Mouse (Mus musculus) brown adipose tissue, adult 24 weeks (tissue): ENCODE measurements at regions not wholly inside any gene's neighbourhood (a gene's known extent, or its start where the extent isn't known, plus 50 kb on each side); places are given as distances from the start of the nearest gene placed in this dataset.

Source experiments
- H3K27ac ChIP-seq: fragments of 200-500 bp; replicated peaks from 2 replicates; pipeline ENCODE4 v1.5.1; 2012; ENCODE audit warnings: low read depth, mild to moderate bottlenecking, low read length
- H3K4me1 ChIP-seq: fragments of 200-500 bp; 2 replicates; pipeline ENCODE4 v1.6.1; 2012; ENCODE audit warnings: low read length, mixed read lengths; ENCODE audit not compliant: control insufficient read depth, insufficient read depth, insufficient read length
- H3K4me3 ChIP-seq: fragments of 200-500 bp; 2 replicates; pipeline ENCODE4 v1.5.1; 2012; ENCODE audit warnings: low read depth, mild to moderate bottlenecking, low read length, moderate library complexity; ENCODE audit not compliant: insufficient read depth

DNA sequence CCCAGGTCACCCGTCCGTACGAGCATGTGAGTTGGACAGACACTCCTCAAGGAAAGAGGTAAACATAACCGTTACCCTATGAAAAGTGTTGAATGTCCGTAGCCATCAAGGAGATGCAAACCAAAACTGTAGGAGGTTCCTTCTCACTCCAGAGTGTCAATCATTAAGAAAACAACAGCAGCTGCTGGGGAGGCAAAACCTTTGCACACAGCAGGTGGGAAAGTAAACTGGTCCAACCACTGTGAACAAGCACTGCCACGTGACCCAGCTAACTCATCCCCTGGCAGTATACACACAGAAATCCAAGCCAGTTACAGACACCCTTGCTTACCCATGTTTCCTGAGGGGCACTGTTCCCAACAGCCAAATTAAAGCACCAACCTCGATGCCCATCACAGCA lies 54.7 kb upstream of the Irx5 start:
- H3K4me1 ChIP-seq = no peaks in the 10 kb centered on the region
- H3K27ac ChIP-seq = no peak overlapping the region
- no peak overlapping the region for H3K4me3 ChIP-seq

DNA sequence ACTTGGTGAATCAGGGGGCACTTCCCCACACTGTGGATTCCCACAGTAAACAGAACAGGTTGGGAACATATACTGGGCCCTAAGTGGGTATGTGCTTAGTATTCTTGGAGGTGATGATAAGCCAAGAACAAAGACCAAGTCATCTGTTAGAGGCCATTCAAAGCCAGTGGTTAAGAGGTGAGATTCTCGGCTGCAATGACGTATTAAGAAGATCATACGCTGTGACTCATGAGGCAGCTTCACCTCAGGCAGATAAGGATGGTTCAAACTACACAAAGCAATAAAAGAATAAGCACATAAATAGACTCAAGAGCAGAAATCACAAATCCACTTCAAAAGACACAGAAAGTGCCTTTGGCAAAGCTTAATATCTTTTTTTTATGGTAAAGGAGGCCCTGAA lies 56.4 kb upstream of the Irx5 start:
- no peak overlapping the region for H3K27ac ChIP-seq
- no peaks in the 10 kb centered on the region for H3K4me1 ChIP-seq
- H3K4me3 ChIP-seq = no peak overlapping the region

DNA sequence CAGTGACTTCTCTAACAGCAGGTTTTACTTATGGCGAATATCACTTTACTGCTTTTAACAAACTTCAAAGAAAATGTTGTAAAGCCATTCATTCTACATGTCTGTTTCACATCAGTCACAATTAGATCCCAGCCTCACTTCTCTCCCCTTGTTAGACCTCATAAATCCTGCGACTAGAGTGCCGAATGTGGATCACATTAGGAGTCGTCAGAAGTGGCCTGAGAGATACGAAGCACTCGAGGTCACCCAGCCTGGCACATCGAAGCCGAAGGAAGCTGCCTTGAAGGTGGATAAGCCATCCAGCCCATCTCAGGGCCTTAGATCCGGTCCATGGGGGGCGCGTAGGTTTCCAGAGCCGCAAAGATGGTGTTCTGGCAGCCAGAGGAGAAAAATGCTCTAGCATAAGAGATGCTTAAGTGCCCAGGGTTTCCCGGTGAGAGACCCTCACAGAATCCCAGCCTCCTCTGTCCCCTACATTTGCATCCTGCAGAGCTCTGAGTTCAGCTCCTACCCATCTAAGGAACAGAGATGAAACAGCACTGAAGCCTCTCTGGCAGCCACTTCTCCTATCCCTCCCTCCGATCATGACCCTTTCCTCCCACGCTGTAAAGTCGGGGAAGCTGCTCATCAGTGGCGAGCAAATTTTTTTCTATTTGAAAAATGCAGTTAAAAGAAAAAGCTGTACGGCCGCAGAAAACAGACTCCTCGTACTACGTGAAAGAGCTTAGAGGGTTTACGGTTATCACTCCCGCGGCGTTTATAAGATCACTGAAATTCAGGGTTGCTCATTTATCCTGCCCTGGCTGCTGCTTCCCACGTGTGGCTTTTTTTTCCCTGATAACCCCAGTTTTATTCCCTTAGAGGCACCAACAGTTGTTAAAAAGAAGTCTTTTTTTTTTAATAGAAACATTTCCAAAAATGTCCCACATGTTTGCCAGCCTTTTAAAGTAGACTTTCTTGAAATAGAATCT lies 70.3 kb upstream of the Irx5 start:
- Histone ChIP-seq H3K27ac (no peak overlapping the region), H3K4me3 (no peak overlapping the region), H3K4me1 (no peaks in the 10 kb centered on the region)

DNA sequence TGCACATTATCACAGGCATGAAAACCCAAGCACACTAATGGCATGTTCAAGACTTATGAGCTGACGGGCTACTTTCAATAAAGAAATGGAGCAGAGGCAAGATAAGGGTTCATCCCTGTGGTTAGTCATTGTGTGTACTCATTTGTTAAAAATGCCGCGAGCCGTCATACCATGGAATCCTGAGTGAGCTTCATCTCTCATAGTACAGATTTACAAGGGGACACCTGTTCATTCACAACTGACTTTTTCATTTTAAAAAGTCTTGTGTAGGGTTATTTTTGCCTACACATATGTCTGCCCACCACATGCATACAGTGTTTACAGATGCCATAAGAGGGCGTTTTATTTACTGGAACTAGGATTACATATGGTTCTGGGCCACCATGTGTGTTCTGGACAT lies 81.7 kb upstream of the Irx5 start:
- Histone ChIP-seq H3K4me1 (no peaks in the 10 kb centered on the region), H3K27ac (no peak overlapping the region), H3K4me3 (no peak overlapping the region)

DNA sequence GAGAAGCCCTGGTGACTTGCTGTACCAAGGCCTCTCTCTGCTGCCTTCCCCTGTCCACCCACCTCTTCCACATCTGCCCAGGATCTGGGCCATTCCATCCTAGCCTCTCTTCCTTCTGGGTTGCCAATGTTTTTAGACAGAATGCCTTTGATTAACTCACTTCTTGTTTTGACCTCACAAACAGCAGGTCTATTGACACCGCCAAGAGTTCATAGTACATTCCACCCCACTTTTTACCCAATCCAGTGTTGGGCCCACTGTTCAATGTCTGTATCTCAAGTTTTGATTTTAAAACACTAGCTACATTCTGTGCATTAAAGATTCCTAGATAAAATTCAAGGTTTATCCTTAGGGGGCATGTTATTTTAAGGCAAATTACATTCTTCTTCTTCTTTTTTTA lies 84.7 kb upstream of the Irx5 start:
- Histone ChIP-seq H3K4me3 (no peak overlapping the region), H3K4me1 (no peaks in the 10 kb centered on the region), H3K27ac (no peak overlapping the region)

DNA sequence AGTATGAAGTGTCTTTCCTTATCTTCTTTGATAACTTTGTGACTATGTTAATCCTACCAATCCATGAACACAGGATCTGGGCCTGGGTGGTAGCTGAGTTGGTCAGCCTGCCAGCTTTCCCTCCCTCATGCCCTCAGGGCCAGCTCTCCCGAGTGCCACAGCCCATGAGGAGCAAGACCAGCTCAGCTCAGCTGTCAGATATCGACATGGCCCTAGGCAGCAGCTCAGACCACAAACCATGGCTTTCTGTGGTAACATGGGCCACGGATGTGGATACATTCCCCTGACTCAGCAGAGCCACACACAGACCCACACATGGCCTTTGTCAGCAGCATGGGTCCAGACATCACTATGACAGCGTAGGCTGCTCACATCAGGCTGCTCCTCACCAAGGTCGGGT lies 85.4 kb upstream of the Irx5 start:
- Histone ChIP-seq H3K4me3 (no peak overlapping the region), H3K4me1 (no peaks in the 10 kb centered on the region), H3K27ac (no peak overlapping the region)

DNA sequence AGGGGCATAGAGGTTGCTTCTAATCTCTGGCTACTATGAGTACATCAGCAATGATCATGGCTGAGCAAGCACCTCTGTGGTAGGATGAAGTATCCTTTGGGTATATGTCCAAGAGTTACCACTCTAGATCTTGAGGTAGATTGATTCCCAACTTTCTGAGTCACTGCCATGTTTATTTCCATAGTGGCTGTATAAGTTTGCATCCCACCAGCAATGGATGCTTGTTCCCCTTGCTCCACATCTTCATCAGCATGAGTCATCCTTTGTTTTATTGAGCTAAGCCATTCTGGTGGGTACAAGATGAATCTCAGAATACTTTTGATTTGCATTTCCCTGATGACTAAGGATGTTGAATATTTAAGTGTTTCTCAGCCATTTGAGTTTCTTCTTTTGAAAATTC lies 86.8 kb upstream of the Irx5 start:
- no peak overlapping the region for H3K4me3 ChIP-seq
- H3K4me1 ChIP-seq = no peaks in the 10 kb centered on the region

DNA sequence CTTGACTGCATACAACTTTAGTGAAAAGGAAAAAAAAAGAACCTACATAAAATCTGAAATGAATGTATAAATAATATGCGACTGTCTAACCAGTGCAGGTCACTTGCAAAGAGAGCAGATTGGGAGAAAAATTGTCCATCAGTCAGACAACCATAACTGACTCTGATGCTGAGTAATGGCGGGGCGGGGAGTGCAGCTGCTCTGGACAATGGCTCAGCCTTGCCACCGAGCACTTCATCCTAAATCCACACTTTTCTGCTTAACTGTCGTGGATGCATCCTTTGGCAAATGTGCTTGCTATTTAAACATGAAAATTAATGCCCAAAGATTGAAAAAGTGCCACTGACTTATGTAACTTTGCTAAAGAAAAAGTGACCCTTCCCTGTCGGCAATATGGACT lies 90.0 kb upstream of the Irx5 start:
- H3K4me1 ChIP-seq = no peaks in the 10 kb centered on the region
- H3K27ac ChIP-seq = no peak overlapping the region
- H3K4me3 ChIP-seq = no peak overlapping the region

More for the DNA sequence above, 86.8 kb upstream of the Irx5 start:
- no peak overlapping the region for H3K27ac ChIP-seq

DNA sequence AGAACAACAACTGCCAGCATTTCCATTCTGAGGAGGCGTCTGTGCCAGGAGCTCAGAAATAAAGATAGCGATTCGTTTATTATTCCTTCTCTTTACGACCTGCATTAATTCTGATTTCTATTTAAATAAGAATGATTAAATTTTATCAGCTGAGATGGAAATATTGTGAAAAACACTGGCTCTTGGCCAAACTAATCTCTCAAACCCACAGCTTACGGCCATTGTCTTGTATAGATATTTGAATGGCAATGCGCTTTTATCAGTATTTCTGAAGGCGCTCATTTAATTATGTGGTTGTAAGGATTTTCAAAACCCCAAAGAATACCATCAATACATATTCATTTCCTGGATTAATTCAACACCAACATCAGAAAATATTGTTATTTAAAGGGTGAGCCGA lies 97.4 kb upstream of the Irx5 start:
- no peaks in the 10 kb centered on the region for H3K4me1 ChIP-seq
- no peak overlapping the region for H3K27ac ChIP-seq
- no peak overlapping the region for H3K4me3 ChIP-seq

DNA sequence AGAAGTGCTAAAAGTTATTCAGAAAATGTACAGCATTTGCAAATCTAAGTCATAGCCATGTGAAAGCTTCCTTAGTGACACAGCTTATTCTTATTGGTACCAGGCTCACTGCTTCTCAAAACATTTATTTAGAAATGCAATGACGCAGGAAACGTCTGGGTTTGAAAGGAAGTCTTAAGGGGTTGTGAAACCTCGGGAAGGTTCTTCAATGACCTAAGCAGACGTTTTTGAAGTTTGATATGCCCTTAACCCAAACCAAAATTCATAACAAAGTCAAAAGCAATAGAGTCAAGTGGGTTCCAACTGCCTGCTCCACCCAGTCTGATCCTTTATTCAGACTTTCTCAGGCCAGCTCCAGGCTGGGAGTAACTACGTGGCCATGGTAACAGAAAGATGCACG lies 99.2 kb upstream of the Irx5 start:
- no peak overlapping the region for H3K4me3 ChIP-seq

DNA sequence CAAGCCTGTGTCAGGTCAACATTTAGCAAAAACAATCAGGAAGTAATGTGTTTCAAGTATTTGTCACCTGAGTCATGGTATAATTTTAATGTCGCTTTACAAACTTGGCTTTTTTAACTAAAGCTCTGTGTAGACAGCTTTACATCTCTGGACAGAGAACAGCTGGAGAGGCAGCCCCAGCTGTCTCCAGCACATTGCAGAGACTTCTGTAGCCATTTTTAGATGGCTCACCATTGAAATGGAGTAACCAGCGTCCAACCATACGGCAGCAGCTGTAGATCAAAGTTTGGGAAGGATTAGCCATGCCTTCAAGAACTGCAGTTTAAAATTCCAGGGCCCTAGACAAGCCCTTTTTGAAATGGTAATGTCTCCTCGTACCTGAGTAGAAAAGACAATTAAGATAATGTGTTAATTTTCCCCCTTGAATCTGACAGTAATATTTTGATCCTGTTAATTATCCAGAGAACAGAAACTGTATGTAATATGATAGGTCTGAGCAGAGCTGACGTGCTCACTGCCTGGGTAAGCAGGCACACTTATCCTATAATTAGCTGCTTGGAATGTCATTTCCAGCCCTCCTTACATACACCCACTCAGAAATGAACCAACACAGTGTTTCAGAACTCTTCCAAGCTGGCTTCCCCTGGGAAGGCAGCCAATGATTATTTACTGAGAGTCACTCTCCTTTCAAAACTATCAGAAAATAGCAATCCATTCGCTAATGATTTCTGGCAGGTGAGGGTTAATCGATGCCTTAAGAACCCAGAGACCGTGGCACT lies 104.6 kb upstream of the Irx5 start:
- no peak overlapping the region for H3K4me3 ChIP-seq
- H3K4me1 ChIP-seq = no peaks in the 10 kb centered on the region
- no peak overlapping the region for H3K27ac ChIP-seq

More for the DNA sequence above, 99.2 kb upstream of the Irx5 start:
- Histone ChIP-seq H3K27ac (no peak overlapping the region), H3K4me1 (no peaks in the 10 kb centered on the region)

DNA sequence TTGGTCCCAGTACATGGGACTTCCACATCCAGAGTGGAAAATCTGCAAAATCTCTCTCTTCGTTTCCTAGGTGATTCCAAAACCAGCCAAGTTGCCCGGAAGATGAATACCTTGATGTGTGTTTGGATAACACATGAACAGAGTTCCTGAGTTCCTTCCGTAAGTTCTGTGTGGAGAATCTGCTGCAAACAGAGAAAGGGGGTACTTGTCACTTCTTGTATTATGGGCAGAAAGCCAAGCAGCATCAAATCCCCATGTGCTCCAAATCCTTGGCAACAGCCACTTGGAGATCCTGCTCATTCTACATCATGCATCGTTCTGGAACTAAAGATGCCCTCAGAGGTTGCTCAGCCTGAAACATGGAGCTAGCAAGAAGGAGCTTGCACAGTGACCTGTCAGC lies 111.1 kb upstream of the Irx5 start:
- H3K27ac ChIP-seq = no peak overlapping the region
- no peaks in the 10 kb centered on the region for H3K4me1 ChIP-seq
- no peak overlapping the region for H3K4me3 ChIP-seq

DNA sequence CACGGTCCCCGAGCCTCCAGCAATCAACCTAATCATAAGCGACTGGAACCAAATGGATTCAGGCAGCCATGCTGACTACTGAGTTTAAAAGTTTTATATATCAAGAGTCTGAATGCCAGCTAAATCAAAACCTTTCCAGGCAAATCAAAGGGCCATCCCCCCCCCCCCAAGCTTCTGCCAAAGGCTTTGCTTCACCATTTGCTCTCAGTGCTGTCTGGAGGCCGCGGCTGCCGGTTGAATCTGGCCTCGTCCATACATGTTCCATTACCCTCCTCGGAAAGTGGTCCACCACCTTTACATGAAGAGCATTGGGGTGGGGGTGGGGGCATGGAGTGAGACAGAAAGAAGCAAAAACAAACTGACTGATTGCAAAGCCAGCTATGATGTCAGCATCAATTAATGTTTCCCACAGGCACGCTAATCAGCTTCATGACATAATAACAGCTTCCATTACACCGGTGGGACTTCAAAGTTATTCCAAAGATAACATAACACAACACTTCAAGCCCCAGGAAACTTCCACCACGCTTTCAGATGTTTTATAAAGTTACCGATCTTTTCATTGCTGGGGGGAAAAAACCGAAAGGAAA lies 116.6 kb upstream of the Irx5 start:
- Histone ChIP-seq H3K4me3 (no peak overlapping the region), H3K4me1 (no peaks in the 10 kb centered on the region), H3K27ac (no peak overlapping the region)

DNA sequence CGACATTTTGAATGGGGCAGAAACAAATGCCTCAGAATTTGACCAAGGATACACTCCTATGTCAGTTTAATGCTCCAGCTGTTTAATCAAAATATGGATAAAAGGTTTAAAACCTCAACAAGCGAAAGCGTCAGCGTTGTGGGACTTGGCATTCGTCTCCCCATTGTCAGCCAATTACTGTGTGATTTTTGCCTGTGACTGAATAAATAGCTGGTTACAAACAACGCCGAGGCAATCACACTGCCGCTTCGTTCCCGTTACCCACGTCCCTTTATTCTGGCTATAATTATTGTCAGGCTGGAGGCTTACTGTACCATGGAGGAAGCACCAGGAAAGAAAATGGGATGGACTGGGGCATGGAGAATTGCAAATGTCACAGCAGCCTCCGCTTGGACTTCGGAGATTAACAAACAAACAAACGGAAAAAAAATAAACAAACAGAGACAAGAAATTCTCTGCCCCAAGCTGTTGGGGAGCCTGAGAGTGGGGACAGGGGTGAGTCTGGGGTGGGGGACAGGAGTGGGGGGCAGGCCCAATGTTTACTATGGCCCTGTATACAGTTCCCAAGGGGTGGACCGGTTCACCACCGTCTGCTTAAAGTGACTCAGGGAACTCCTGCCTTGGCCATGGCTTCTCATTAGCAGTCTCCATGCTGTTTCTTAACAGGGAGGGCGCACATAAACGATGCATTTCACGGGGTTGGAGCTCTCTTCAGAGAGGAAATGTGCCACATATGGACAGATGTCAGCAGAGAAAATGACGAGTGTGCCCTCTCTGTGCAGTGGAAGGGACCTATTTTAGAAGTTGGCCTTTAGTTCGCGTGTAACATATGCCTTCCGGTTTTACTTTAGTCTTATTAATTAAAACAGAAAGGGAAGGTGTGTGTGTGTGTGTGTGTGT lies 125.8 kb upstream of the Irx5 start:
- Histone ChIP-seq H3K27ac (no peak overlapping the region), H3K4me1 (no peaks in the 10 kb centered on the region), H3K4me3 (no peak overlapping the region)

DNA sequence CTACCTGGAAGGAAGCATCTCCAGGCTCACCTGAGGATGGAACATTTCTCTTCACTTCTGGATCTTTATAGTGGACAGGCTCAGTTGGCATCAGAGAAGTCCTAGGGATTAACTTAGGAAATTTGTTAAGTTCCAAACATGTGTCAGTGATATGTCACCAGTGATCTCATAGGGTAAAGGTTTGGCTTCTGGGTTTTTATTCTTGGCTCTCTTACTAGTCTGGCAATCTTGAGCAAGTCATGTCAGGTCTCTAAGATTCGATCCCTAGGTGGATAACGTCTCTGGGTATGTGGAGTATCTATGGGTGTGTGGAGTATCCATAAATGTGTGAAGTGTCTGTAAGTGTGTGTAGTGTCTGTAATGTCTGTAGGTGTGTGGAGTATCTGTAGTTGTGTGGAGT lies 127.9 kb upstream of the Irx5 start:
- no peak overlapping the region for H3K4me3 ChIP-seq
- H3K27ac ChIP-seq = no peak overlapping the region
- no peaks in the 10 kb centered on the region for H3K4me1 ChIP-seq
